Mouse (Mus musculus) heart, postnatal 36 days (tissue): ENCODE data around the gene Ppargc1a. TPM values are rescaled to one million over a fixed set of nuclear protein-coding genes. Genes with fewer than 3 reads are reported as not detected.

Experiments
- DNase-seq, 2 experiments: peaks; one replicate each; pipeline ENCODE4 v3.0.0; 2021 to 2022
- intact Hi-C: fragments of 180-260 bp; cut with DNase I; formaldehyde crosslinking; loops from one replicate; pipeline ENCODE4 v1.15.1; 2025
- total RNA-seq, 2 experiments: library from RNA; stranded (reverse); gene quantifications; 2 replicates each; pipeline ENCODE4 v1.2.3; 2021

Ppargc1a gene
- 100 to 1,000 TPM in 1 of 2 experiments, 10 to 100 TPM in 1; 96.2 to 152 TPM for total RNA-seq

DNA sequence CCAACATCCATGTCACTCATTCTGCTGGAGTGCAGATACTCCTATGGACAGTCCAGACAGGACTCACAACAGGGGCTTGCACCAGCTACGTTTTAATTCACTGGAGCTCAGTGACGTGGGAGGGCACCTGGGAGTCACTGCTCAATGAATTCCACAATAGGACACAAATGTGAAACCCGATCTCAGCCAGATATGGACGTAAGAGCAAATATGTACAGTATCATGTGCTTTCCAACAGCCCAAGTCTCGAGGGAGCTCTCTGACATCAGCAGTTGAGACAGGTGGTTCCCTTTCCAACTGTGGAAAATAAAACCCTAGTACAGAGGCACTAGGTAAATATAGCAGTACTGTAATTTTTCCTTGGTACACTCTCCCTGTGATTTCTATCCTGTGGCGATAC lies at the start of gene Ppargc1a:
Gene Ppargc1a (minus strand): TSS at position 68 of the 400 bp plus-strand sequence.
- no peak for DNase-seq
- intact Hi-C loops: loop anchor here (2.0 kb wide), 1 partner anchor 23 kb away; no protein-coding TSS in a partner anchor

GRCm38 (mm10) chr5:51616877-51617276 lies 49.4 kb upstream of the Ppargc1a start:
- no peak for DNase-seq
- intact Hi-C loops: no loop called here

GRCm38 (mm10) chr5:51612049-51612448 lies 44.5 kb upstream of the Ppargc1a start:
- intact Hi-C loops: no loop called here
- DNase-seq: no peak

DNA sequence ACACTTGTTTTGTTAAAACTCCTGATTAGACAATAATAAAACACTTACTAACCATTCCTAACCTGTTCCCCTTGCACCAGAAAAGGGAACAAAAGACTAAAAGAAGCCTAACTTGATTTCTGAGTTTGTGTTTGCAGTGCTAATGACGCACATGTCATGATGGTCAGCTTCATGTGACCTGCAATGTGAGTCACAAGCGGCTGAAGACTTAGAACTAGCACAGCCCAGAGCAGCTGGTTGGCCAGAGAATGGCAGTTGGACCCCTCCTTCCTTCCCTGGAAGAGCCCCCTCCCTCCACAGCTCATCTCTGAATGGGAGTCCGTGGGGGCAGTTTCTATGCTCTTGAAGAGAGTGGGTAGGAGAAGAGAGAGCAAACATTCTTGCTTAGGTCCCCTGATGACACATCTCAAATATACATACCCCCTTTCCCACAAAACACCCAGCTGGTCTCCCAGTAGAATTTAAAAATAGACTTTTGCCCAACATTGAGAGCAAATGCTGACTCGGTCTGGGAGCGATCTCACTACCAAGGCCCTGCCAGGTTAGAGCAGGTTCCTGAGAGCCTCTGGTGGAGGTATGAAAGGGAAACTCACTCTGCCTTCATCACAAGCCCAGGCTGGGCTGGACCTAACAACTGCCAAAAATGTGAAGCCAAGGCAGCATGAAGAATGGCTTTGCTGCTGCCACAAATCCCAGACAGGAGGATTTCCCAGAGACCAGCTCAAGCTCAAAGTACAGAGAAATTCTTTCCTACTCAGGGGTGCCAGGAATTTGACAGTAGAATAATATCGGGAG lies 40.4 kb upstream of the Ppargc1a start:
- no peak for DNase-seq
- intact Hi-C loops: loop anchor here (5.0 kb wide), 1 partner anchor 49 kb away; no protein-coding TSS in a partner anchor

DNA sequence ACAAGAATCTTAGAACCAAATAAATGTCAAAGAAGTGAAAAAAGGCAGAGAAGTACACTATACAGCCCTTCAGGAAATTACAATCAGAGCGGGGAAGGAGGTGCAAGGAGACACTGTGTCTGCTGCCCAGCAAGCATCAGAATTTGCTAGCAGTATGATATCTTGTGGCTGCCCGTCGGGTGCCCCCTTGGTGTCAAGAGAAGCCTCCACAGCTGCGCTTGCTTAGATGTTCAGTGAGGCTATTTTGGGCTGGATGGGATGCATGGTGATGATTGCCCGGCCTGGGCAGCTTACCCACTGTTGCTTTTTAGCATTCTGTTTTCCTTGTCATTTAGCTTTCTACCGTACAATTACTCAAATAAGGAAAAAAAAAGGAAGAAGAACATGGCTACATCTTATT lies 32.0 kb upstream of the Ppargc1a start:
- DNase-seq: peak in 1 of 2 experiments; percentile 8
- intact Hi-C loops: loop anchor here (5.0 kb wide), 1 partner anchor 463 kb away; no protein-coding TSS in a partner anchor

DNA sequence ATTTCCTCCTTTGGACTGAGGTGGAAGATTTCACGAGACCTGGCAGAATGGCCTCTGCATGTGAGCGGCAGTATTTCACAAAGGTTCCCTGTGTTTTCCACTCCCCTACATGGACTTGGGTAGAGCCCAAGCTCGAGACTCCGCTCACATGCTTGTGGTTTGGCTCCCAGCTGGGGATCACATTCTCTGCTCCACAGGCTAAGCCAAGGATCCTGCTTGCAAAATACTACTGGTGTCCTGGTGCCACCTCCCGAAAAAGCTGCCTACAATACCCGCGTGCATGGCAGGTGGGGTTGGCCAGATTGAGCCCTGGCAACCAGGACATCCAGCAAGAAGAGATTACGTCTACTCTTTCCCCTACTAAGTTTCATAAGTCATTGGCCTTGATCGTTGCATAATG lies 28.1 kb upstream of the Ppargc1a start:
- DNase-seq: peak; percentile 62 to 73
- intact Hi-C loops: loop anchor here (2.0 to 5.0 kb wide), 2 partner anchors 303 to 467 kb away; no protein-coding TSS in a partner anchor

DNA sequence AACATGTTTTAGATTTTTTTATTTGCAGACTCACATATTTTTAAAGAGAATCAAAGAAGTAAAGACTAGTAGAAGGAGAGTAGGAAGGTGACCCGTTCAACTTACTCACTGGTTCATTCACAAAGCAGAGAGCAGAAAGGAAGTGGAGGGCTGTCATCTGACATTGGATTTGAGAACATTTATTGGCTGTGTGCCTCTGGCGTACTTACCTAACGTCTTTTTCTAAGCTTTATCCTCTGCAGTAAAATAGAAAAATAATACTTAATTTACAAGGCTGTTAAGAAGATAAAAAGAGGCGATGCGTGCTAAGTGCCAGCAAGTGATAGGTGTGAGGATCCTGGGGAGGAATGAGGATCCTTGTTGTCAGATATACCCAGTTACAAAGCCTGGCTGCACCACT lies 24.7 kb upstream of the Ppargc1a start:
- no peak for DNase-seq
- intact Hi-C loops: loop anchor here (5.0 kb wide), 2 partner anchors 40 to 115 kb away; no protein-coding TSS in a partner anchor

DNA sequence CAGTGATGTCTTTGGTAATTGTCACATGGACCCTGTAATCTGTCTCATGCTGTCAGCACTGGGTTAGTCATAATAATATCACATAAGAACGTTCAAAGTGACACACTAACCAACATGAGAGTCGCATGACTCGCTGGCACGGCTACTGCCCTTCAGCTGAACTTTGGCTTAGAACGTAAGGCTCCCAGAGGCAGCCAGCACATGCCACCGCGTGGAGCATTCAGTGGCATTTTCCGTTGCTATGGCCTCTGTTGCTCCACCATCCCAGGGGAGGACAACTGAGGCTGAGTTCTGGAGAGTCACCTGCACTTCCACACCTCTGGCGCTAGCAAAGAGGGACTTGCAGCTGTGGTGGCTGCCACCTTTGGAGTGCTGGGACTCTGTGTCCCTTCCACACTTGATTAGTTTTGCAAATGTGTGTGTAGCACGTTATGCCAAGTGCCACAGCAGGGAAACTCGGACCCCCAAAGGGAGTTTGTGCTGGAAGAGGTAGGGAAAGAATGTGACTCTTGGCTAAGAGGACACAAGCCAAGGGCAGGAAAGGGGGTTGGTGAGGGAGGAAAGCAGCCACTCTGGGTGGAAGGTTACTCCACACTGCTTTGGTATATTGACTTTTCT lies 24.1 kb upstream of the Ppargc1a start:
- intact Hi-C loops: loop anchor here (2.0 to 5.0 kb wide), 3 partner anchors 23 to 114 kb away; no protein-coding TSS in a partner anchor
- peak; percentile 52 to 65 for DNase-seq

GRCm38 (mm10) chr5:51586187-51586586 lies 18.7 kb upstream of the Ppargc1a start:
- intact Hi-C loops: loop anchor here (5.0 kb wide), 1 partner anchor 481 kb away; no protein-coding TSS in a partner anchor
- DNase-seq: no peak

- intact Hi-C loops: loop anchor here (5.0 kb wide), 1 partner anchor 482 kb away; no protein-coding TSS in a partner anchor
These were observed 17.5 kb upstream of the Ppargc1a start for GRCm38 (mm10) chr5:51584987-51585386.

DNA sequence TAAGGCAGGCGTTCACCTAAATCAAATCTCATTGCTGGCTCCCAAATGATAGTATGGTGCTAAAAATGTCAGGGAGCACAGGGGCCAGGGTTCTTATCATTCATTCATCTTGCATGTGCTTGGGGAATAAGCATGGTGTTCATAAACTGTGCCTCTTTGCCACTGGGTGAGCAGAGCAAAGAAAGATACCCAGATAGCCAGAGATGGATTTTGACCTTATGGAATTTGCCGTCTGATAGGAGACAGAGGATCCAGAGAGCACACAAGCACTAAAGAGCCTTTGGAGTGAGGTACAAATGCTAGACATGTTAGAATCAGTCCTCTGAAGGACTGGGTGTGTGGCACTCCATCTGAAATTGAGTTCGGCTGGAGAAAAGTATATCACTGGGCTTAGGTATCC lies 16.7 kb upstream of the Ppargc1a start:
- no peak for DNase-seq
- intact Hi-C loops: no loop called here

More at GRCm38 (mm10) chr5:51584987-51585386, 17.5 kb upstream of the Ppargc1a start:
- DNase-seq: no peak

- intact Hi-C loops: no loop called here
These were observed 16.1 kb upstream of the Ppargc1a start for GRCm38 (mm10) chr5:51583632-51584031.

DNA sequence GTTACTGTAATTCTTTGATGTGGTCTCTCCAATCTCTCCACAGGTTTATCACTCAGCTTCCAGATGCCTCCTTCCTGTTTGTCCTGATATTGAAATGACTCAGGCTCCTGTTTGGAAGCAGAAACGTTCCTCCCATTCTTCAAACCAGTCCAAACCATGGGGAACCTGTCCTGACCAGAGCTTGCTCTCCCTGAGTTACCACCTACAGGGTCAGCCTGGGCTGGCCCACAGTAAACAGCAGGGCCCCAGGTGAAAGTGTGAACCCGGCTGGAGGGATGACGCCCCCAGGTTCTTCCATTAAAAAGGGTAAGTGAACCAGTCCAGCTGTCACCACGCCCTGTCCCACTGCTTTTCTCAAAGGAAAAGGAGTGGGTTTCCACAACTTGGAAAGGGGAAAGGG lies 15.5 kb upstream of the Ppargc1a start:
- intact Hi-C loops: no loop called here
- DNase-seq: no peak

More at GRCm38 (mm10) chr5:51583632-51584031, 16.1 kb upstream of the Ppargc1a start:
- no peak for DNase-seq

- intact Hi-C loops: no loop called here
- DNase-seq: no peak
These were observed 15.1 kb upstream of the Ppargc1a start for GRCm38 (mm10) chr5:51582618-51583017.

- intact Hi-C loops: no loop called here
- DNase-seq: no peak
These were observed 10.1 kb upstream of the Ppargc1a start for GRCm38 (mm10) chr5:51577594-51577993.

- intact Hi-C loops: no loop called here
- DNase-seq: no peak
These were observed 6.2 kb upstream of the Ppargc1a start for GRCm38 (mm10) chr5:51573770-51574169.

DNA sequence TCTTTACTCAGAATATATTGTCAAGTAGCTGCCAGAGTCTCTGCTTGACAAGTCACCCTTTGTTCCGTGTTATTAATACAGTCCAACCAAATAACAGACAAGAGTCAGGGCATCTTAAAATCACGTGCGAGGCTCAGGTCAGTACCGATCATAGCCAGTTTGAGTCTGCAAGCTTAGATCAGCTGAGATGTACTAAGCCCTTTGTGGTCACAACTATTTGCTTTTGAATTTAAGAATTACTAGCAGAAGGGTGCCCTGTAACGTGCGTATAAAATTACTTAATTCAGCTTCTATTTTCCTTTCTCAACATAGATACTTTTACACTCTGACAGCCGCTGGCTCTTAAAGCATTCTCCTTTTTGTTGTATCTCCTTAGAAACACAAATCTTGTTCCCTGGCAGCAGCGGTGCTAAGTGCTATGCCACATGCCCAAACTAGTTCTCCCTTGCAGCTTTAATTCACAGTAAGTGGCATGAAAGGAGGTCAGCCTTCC lies 718 bp upstream of the Ppargc1a start:
- DNase-seq: no peak
- intact Hi-C loops: loop anchor here (2.0 kb wide), 1 partner anchor 23 kb away; no protein-coding TSS in a partner anchor

- DNase-seq: no peak
- intact Hi-C loops: no loop called here
These were observed 1.9 kb downstream of the Ppargc1a start for GRCm38 (mm10) chr5:51565672-51566071.

DNA sequence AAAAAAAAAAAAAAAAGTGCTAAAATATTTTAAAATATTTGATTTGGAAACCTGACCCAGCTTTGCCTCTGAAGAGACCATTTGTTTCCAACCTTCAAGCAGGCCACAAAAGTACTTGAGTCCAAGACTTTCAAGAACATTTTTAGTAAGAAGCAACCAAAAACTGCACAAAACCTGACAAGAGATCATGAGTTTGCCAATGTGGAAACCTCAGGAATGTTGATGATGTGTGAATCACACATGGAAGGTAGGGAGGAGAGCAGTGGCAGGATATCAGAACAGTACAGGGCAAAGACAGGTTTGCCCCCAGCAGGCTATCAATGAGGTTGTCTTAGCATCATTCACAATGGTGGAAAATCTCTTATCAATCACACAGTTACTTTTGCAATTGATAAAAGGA lies 2.5 kb downstream of the Ppargc1a start:
- DNase-seq: no peak
- intact Hi-C loops: no loop called here

DNA sequence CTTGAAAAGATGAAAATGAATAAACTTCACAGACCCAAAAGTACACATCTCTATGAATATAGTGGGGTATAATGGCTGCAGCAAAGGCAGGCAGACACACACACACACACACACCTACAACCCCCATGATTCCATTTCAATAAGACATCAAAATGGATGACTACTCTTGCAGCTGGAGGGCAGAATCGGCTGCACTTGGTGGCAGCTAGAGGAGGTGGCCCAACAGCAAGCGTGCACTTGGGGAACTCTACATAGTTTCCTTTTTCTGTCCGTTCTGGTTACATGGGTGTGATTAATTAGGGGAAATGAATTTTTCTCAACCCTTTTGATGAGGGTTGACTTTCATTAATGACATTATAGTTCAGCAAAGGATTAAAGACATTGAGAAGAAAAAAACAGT lies 4.0 kb downstream of the Ppargc1a start:
- DNase-seq: no peak
- intact Hi-C loops: no loop called here

DNA sequence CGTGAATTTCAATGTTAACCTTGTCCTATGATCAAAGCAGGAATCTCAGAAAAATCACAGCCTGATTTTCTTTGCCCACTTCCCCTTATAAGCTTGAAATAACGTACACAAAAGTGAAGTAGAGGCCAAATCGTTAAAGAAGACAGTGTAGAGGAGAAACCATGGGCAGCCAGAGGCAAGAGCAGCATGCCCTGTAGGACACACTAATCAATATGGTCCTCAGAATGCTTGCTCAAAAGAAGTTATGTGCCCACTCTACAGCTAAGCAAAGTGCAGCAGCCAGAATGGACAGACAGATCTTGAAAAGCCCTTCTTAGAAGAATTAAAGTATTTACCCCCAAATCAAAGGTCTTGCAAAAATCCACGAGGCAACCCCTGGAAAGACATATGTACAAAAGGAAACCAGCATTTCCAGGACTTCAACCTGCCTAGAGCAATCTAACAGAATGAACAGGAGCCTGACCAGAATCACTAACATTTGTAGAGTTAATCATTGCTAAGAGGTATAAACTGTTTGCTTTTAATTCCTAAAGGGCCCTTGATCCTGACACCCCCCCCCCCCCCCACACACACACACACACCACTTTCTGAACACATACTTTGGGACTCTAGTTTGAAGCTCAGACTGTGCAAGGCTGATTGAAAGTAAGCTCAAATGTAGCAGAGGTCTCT lies 9.8 kb downstream of the Ppargc1a start:
- intact Hi-C loops: no loop called here
- no peak for DNase-seq
